Mouse (Mus musculus) liver, adult 2 months (tissue): ENCODE data around the gene Bmpr1a.

Experiments used
- CTCF ChIP-seq: fragments of 200-500 bp; IDR thresholded peaks from 2 replicates; pipeline ENCODE4 v1.5.1; 2011; ENCODE audit warnings: low read depth, low read length, control low read depth
- POLR2A ChIP-seq: fragments of 200-500 bp; IDR thresholded peaks from 2 replicates; pipeline ENCODE4 v1.6.1; 2011; ENCODE audit warnings: low read length, control low read depth; ENCODE audit not compliant: insufficient read depth; ENCODE audit errors: extremely low read depth

- no peak for TF ChIP-seq CTCF
- no peak for TF ChIP-seq POLR2A
Observed at GRCm38 (mm10) chr14:34393295-34393694, 109.8 kb downstream of the Bmpr1a start.
